Mouse (Mus musculus) stomach, adult 2 months (tissue): ENCODE measurements around the gene Tjap1. TPM values are rescaled to one million over a fixed set of nuclear protein-coding genes. Genes with fewer than 3 reads are reported as not detected.

Experiments
- polyA plus RNA-seq: library from polyadenylated mRNA; depleted of rRNA; stranded (reverse); fragments of >200 nt; gene quantifications from 2 replicates; pipeline ENCODE4 v1.2.3, GENCODE M21; 2012; rRNA removed

Gene Tjap1
- 24.8 and 27.8 TPM in 2 replicates for polyA plus RNA-seq

DNA sequence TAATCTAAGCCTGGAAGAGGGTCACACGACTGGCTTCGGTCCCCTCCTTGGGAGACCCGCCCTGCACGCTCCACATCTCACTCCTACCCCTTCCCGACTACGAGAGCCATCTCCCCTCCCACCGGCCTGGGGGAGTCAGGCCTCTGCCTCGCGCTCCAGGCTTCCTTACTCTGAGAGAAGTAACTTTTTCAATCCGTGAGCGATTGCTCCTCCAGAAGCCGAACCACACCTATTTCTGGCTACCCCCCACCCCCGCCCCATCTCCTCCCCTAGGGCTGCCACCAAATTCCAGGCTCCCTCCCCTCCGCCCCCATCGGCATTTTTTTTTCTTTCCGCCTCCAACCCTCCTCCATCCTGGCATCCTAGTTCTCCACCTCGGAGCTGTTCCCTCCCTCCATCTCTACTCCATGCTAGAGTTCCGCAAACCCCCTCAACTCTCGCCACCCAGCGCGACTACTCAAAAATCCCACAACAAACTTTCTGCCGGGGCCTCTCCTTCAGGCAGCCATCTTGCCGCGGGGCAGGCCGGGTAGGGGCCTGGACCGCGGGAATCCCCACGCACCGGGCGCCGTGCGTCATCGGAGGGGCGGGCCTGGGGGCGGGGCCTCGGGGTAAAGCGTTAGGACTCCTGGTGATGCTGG is at the start of gene Tjap1:
Gene Tjap1 (minus strand): TSS at position 544 of the 641 bp plus-strand sequence.

DNA sequence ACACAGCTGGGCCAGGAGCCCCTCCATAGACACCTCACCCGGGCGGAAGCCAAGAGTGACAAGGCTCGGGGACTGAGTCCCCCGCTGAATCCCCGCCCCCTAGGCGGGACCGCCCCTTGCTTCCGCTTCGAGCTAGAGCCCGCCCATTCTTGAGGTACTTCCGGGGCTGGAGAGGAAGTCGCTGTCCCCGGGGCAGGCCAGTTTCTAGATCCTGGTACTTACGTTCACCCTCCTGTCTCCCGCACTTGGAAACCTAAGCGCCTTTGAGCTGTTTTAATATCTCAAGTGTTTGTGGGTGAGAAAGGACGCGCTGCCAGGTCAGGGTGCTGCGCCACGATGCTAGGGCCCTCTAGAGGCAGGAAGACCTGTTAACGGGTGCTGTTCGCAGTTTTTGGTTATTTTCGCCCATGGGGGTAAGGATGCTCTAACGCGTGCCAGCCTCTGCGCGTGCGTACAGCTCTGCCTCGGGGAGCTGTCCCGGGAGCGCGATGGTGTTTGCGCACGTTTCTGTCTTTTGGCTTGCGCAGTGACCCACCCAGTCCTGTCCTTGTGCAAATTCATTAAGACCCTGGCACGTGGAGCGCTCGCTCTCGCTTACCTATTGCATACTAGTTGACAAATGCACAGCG is 45.2 kb upstream of the Tjap1 start, which contains the start of gene Abcc10:
Gene Abcc10 (minus strand): TSS at position 447 of the 629 bp plus-strand sequence.

DNA sequence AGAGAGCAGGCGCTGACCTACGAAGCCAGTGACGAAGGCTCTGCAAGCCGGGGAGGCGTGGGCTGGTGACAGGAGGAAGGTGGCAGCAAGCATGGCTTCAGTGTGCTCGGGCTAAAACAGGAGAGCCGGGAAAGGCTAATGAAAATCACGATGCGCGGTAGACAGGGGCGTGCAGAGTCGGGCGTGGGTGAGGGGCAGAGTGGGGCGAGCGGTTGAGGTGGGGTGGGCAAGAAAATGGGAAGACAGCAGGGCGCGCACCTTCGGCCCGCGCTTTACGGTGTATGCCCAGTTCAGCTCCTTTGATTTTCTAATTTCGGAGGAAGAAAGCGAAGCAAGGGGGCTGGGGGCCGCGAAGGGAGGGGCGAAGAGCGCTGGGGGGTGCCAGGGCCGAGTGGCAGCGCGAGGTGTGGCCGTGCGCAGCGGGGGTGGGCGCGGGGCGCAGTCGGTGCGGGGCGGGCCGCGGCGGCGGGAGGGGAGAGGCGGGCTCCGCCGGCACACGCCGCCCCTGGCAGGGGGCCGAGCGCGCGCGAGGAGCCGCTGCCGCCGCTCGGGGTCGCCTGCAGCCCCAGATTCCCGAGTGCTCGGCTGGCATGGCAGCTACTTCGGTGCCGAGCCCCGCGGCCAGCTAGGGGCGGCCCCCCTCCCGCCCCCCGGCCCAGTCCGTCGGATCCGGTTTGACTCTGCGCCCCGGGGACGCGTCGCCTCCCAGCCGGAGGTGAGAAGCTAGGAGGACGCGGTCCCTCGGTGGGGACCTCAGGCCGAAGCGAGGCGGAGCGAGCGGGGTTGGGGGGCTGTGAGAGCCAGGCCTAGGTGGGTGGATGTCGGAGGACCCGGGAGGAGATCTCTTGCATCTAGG is 14.8 kb upstream of the Tjap1 start, which contains the start of gene Dlk2:
Gene Dlk2 (plus strand): TSS at position 58 of the 856 bp plus-strand sequence.

DNA sequence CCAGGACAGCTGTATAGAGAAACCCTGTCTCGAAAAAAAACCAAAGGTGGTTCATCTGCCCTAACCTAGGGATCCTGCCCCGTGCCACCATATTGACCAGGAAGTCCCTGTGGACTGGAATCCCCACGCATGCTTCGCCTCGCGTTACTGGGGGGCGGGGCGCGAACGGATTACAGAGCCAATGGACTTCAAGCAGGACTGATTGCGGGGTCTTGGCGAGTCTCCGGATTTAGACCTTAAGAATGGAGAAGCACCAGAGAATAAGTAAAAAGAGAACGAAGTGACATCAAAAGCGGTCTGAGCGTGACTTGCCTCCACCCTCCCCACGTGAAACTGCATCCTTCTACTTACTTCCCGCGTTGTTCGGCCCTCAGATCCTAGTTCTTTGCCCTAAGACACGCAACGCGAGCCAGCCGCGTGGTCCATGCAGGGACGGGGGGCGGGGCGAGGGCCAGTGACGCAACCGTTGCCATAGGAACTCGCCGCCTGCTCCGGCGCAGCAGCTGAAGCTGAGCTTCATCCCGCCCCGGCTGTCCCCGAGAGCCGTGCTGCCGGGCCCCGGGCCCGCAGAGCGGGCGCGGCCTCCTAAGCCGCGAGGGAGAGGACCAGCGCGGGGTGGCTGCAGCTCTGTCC is 29.3 kb downstream of the Tjap1 start, which contains the start of gene Lrrc73:
Gene Lrrc73 (plus strand): TSS at position 80 of the 633 bp plus-strand sequence.

DNA sequence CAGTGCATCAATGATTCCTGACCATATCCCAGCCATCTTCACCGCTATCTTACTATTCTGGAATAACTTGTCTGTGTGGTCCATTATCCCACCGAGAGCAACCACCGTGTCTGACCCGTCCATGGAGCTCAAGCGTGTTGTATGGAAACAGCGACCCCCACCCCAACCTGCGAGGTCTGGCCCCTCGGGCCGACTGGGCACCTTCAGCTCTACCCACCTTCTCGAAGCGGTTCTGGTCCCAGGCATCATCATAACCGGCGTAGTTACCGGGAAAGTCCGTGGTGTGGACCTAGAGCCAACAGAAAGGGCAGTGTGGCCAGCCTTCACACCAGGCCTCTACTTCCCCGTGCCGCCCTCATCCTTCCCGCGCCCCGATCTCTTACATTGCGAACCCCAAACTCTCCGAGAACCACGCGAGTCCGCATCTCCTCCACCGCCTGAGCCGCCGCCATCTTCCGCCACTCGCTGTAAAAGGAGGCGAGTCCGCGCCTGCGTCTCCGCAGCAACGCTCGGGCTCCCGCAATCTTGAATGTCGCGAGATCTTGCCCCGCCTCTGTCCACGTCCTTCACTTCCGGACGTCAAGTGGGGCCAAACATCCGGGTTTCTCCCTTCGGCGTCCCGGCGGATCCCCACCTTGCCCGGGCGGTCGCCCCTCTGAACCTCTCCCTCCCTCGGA is 35.2 kb downstream of the Tjap1 start, which contains the start of the genes Polr1c and Yipf3:
Gene Polr1c (minus strand): TSS at position 543 of the 677 bp plus-strand sequence.
Gene Yipf3 (plus strand): TSS at position 569 of the 677 bp plus-strand sequence.

Other genes starting within 250 kb of the Tjap1 start
- gene Mrps18a, start 172.0 kb downstream of the Tjap1 start, polyA plus RNA-seq: 13.2 and 14.9 TPM in 2 replicates
- gene Rsph9, start 138.8 kb downstream of the Tjap1 start, polyA plus RNA-seq: 5.3 and 7.2 TPM in 2 replicates
- gene Mad2l1bp, start 129.5 kb downstream of the Tjap1 start, polyA plus RNA-seq: 8.1 and 10.0 TPM in 2 replicates
- gene Gtpbp2, start 122.0 kb downstream of the Tjap1 start, polyA plus RNA-seq: 55.4 and 62.2 TPM in 2 replicates
- 1.1 and 1.2 TPM in 2 replicates for gene Polh, start 80.4 kb downstream of the Tjap1 start, polyA plus RNA-seq
- gene Xpo5, start 80.2 kb downstream of the Tjap1 start, polyA plus RNA-seq: 4.7 and 5.9 TPM in 2 replicates
- 15.7 and 21.4 TPM in 2 replicates for gene Polr1c, start 35.0 kb downstream of the Tjap1 start, polyA plus RNA-seq
- 209 and 224 TPM in 2 replicates for gene Yipf3, start 34.9 kb downstream of the Tjap1 start, polyA plus RNA-seq
- gene Lrrc73, start 29.5 kb downstream of the Tjap1 start, polyA plus RNA-seq: 2.5 and 3.8 TPM in 2 replicates
- 8.6 and 10.5 TPM in 2 replicates for gene Dlk2, start 14.4 kb upstream of the Tjap1 start, polyA plus RNA-seq
- gene Abcc10, start 45.3 kb upstream of the Tjap1 start, polyA plus RNA-seq: 15.6 and 18.3 TPM in 2 replicates
- gene Zfp318, start 100.7 kb upstream of the Tjap1 start, polyA plus RNA-seq: 1.2 and 1.3 TPM in 2 replicates
- 0.63 and 1.9 TPM in 2 replicates for gene Crip3, start 145.9 kb upstream of the Tjap1 start, polyA plus RNA-seq
- not detected in 2 replicates for gene Slc22a7, start 155.4 kb upstream of the Tjap1 start, polyA plus RNA-seq
- gene Ttbk1, start 204.6 kb upstream of the Tjap1 start, polyA plus RNA-seq: 0.13 and 0.16 TPM in 2 replicates
- 5.5 TPM in 2 replicates for gene Dnph1, start 213.7 kb upstream of the Tjap1 start, polyA plus RNA-seq